Mouse (Mus musculus): ENCODE data around the gene Gm10644.
A peak's percentile ranks its signal among the peaks of the same experiment; 100 is the strongest.
"Not testable (repeated sequence)": the region's sequence is repeated elsewhere in the genome, so short reads cannot be mapped to it uniquely, and the experiment has no call there.

Gm10644 gene

DNA sequence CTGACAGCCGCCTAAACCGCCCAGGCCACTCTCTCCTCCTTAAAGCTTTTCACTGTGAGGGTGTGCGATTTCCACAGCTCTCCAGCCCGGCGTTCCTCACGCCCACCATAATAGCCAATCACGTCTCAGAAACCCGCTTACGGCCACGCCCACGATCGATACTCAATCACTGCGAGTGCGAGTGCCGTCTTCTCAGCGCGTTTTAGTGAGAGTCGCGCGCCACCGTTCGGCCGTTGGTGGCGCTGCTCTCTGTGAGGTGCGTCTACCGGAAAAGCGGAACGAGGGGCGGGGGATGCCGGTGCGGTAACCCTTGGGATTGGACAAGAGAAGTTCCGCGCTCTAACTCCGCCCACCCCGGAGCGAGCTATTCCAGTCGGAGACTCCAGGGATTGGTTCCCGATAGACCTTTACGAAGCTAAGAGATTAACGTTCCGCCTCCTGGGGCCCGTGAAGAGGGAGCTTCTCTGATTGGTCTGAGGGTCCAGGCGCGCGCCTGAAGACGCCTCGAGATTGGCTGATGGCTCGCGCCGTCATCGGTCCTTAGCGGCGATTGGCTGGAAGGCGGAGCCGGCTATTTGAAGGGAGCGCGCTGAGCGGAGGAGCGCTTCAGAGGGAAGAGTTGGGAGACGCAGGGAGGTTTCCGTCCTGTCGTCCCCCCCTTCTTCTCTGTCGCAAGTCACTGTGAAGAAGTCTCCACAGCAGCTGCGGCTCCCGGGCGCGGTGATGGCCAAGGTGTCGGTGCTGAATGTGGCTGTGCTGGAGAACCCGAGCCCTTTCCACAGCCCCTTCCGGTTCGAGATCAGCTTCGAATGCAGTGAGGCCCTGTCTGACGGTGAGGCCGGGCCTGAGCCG lies at the start of gene Gm10644, which contains the start of gene Asf1b:
TSS of gene Gm10644 (minus strand) at position 100 of the 852 bp plus-strand sequence.
TSS of gene Asf1b (plus strand) at position 402 of the 852 bp plus-strand sequence.
- DNase-seq: peak; percentile 100

DNA sequence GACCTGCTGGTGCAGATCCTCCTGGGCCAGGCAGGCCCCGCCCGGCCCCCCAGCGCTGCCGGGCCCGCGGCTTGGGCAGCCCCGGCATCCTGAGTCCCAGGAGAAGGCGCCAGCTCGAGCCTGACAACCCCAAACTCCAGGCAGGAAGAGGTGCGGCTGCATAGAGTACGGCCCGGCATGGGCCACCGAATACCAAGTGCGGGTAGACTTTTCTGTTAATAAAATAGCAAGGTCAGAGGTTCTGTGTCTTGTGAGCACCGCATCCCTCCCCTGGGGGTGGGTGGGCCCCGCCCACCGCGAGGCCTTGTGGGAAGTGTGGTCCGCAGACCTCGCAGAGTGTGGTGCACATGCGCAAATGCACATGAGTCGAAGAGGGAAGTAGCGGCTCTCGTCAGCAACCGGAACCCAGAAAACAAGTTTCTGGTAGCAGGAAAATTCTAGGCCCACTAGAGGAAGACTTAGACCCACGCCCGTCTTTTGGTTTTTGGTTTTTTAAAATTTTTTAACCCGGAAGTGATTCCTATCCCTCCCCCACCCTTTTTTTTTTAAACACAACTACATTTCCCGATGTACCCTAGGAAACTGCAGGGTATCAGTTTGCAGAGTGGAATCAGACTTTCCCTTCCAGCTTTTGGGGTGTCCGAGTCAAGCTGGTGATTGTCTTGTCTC lies 49.7 kb upstream of the Gm10644 start:
- DNase-seq: peak; percentile 97

DNA sequence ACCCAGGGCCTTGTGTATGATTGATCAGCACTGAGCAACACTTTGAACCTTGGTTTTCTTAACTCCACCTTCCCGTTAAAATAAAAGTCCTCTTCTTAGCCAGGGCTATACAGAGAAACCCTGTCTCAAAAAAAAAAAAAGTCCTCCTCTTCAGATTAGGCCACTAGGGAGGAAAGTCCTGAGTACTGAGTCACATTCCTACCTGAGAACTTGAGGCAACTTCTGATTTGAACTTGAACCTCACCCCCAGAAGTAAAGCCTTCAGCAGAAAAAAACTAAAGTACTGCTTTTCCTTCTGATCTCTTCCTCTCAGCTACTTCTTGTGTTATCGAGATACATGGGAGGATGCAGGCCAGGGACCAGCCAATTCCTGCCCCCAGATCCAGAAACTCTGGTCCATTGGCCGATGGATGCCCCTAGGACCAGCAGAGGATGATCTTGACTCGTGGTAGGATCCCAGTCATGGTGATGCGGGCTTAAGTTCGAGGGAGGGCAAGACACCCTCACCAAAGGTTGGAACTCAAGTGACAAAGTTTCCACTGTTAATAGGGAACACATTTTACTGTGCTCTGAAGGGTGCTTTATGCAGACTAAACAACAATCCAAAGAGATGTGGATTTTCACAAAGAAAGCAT lies 48.7 kb upstream of the Gm10644 start:
- DNase-seq: no peak

DNA sequence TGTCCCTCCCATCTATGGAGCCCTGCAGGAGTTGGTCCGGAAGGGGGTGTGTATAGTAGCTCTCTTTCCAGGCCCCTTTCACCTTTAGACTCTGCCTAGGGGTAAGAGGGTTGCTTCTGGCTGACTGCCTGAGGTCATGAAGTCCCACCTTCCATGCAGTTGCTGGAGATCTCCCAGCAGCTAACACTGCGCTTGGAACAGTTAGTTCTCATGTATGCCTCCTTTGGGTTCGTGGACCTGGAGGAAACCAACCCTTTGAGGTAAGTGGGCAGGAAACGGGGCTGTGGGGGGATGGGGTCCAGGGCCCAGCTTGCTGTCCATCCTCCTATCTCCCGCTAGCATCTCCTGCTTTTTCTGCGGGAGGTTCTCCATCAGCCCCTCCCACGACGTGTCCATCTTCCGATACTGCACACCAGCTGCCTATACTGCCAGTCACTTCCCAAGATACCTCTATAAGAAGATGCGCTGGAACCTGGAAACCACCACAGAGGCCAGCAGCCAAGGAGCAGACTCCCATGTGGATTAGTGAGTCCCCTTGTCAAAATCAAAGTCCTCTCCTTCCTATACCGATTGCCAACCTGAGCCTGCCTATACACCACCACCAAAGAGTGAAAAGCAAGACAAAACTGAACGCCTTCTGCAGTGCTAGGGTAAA lies 48.1 kb upstream of the Gm10644 start:
- peak; percentile 68 for DNase-seq

DNA sequence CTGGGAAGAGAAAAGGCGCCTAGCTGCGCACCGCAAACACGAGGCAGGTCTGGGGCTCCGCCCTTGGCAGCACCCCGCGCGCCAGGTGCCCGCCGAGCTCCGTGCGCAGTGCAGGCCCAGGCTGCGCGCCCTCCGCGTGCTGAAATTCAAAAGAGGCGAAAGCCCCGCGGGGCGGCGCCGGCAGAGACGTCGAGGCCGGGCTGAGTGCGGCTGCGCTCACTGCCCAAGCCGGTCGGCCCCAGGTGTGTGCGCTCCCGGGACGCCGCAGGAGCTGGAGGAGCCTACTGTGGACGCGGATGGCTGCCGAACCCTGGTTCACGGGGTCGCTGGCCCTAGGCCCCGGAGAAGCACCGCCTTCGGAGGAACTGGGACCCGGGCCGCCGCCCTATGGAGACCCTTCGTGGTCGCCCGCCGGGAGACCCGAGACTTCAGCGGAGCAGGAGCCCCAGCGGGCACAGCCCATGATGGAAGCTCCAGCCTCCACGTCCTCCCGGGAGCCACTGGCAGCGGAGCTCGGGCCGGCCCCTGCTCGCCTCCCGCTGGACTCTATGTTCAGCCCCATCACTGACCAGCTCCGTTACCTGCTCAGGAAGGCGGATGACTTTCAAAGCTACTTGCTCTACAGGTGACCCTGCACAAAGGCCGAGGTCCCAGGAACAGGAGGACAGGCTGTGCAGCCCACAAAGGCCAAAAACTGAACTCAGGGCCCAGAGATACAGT lies 46.4 kb upstream of the Gm10644 start, which contains the start of gene 1700067K01Rik:
TSS of gene 1700067K01Rik (plus strand) at position 222 of the 720 bp plus-strand sequence.
- DNase-seq: no peak

DNA sequence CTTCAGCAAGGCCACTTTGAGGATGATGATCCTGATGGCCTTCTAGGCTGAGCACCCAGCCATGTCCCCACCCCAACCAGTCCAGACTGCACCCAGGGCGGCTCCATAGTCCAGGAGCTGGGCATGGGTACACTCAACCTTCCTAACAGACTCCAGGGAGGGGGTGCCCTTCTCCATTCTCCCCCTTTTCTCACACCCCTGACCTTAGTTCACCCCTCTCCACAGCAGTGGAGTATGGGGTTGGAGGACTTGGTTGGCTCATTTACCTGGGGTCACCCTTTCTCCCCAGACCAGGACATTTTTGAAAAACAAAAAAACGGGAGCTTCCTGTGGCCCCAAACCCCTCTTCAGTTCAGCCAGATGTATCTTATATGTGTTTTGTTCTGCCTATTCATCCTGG lies 44.8 kb upstream of the Gm10644 start:
- no peak for DNase-seq

DNA sequence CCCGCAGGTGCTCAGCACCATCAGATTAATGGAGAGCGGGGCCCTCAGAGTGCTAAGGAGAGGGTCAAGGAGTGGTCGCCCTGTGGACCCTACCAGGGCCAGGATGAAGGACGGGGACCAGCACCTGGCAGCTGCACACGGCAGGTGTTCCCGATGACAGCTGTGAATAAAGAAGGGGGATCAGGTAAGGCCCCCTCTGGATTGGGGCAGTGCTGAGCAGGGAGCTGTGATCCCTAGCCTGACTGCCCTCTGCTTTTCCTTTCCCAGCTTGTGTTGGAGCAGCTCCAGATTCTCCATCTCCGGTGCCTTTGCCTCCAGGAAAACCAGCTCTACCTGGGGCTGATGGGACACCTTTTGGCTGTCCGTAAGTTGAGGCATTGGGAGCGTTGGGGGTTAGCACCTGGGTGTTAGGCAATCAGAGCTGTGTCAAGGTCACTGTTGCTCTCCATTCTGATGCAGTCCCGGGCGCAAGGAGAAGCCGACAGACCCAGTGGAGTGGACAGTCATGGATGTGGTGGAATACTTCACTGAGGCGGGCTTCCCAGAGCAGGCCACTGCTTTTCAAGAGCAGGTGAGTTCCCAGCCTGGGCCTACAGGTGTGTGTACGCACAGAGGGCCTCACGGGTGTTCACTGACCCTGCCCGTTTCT lies 44.2 kb upstream of the Gm10644 start:
- no peak for DNase-seq

DNA sequence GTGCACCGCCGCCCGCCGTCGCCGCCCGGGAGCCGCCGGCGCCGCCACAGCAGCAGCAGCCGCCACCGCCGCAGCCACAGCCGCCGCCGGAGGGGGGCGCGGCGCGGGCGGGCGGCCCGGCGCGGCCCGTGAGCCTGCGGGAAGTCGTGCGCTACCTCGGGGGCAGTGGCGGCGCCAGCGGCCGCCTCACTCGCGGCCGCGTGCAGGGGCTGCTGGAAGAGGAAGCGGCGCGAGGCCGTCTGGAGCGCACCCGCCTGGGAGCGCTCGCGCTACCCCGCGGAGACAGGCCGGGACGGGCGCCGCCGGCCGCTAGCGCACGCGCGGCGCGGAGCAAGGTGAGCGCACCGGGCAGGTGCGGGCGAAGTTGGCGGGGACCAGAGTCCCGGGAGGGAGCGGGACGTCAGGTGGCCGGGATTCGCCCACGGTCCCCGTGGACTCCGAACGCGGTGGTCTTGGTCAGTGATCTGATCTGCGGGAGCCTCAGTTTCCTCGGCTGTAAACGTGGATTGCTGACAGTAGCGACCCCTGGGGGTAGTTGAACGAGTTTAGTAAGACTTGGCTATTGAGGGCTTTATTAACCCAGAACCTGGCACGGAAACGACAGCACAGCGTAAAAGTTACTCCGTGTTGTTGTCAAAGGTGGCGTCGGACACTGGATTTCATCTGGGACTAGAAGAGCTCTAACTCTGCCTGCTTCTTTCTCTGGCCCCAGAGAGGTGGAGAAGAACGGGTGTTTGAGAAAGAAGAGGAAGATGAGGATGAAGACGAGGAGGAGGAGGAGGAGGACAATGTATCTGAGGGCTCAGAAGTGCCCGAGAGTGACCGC lies 43.4 kb upstream of the Gm10644 start:
- DNase-seq: peak; percentile 73

DNA sequence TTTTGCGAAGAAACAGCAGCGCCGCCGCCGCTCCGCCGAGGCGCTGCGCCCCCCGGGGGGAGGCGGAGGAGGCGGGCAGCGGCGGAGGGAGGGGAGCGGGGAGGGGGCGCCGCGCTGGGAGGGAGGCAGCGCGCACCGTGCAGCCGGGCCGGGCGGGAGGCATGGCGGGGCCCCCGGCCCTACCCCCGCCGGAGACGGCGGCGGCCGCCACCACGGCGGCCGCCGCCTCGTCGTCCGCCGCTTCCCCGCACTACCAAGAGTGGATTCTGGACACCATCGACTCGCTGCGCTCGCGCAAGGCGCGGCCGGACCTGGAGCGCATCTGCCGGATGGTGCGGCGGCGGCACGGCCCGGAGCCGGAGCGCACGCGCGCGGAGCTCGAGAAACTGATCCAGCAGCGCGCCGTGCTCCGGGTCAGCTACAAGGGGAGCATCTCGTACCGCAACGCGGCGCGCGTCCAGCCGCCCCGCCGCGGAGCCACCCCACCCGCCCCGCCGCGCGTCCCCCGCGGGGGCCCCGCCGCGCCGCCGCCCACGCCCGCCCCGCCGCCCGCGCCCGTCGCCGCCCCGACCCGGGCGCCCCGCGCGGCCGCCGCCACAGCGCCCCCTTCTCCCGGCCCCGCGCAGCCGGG lies 42.6 kb upstream of the Gm10644 start, which contains the start of gene Samd1:
TSS of gene Samd1 (plus strand) at position 162 of the 631 bp plus-strand sequence.
- DNase-seq: peak; percentile 75

DNA sequence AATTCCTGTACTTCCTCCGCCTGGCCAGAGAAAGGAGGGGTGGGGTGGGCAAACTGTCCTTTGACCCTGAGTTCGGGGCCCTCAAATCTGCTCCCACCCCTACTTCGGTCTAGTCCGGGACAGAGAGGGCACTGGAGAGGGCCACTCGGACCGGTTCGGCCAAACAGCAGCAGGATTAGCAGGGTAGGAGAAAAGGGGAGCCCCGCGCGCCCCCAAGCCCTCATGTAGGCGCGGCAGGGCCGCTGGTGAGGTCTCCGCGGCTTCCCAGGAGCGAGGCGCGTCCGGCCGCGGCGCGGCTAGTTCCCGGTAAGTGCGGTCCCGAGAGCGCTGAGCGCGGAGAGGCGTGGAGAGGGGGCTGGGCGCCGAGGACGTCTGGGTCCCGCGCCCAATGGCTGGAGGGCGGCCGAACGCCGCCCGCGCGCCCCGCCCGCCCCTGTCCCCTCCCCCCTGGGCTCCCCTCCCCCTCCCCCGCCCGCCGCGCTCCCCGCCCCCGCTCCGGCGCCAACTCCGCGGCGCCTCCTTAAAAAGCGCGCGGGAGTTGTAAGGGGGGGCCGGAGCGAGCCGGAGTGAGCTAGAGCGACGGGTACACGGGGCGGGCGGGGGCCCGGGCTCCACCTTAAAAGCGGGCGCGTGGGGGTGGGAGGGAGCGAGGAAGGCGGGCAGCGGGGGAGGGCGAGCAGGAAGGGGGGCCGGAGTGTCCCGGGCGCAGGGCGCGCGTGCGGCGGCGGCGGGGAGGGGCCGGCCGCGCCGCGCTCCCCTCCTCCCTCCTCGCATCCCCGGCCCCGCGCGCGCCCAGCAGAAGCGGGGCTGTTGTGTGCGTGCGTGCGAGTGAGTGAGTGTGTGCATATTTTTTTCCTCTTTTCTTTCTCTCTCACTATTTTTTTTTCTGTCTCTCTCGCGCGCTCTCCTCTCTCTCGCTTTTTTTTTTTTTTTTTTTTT lies 41.8 kb upstream of the Gm10644 start:
- peak; percentile 95 for DNase-seq

DNA sequence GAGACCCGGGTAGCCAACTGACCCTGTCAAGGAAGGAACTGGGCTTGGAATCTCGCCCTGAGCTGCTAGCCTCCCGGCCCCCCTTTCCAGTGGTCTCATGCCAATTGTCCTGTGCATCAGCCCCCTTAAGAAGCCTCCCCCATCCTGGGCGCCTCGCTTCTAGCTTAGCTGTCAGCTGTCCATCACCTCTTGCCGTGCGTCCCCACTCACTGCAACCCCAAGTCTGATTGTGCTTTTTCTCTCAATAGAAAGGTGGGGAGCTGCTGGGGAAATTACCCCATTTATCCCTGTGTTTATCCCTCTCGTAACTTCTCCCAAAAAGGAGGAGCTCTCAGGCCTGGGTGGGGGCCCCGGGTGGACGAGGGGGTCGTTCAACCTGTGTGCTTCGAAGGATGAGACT lies 41.0 kb upstream of the Gm10644 start:
- no peak for DNase-seq

DNA sequence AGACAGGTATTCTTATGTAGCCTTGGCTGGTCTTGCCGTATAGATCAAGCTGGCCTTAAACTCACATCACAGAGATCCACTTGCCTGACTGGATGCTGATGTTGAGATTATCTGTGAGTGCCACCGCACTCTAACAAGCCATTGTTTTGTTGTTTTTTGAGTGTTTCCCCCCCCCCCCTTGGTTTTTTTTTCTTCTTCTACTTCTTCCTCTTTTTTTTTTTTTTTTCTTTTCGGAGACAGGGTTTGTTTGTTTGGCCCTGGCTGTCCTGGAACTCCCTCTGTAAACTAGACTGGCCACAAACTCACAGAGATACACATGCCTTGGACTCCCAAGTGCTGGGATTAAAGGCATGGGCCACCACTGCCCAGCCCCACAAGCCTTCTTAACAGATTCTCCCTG lies 39.0 kb upstream of the Gm10644 start:
- DNase-seq: no peak

DNA sequence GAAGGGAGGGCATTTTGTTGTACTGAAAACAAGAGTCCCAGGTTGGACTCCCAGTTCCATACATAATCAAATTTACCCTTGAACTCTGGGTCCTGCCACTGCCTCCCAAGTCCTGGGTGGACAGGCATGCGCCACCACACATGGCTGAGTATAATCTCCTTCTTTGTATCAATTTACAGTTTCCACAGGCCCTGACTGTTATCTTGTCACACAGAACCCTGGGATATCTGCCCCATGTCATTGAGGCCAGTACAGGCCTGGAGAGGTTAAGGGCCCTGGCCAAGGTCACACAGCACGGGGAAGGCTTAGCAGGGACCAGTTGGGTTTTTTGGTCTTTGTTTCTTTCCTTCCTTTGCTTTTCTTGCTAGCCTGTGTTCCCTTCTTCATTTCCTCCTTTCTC lies 37.5 kb upstream of the Gm10644 start:
- DNase-seq: no peak

DNA sequence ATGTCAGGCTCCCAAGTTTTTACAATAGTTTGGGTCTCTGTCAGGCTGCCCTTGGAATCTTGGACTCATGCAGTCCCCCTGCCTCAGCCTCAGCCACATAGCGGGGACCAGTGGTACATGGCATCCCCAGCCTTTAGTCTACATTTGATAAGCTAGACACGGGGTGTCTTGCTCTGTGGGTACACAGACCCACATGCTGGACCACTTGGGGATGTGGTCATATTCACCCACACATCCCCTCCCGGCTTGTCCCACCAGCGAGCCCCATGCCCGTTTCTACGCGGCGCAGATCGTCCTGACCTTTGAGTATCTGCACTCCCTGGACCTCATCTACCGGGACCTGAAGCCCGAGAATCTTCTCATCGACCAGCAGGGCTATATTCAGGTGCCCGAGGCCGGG lies 35.2 kb upstream of the Gm10644 start:
- no peak for DNase-seq

DNA sequence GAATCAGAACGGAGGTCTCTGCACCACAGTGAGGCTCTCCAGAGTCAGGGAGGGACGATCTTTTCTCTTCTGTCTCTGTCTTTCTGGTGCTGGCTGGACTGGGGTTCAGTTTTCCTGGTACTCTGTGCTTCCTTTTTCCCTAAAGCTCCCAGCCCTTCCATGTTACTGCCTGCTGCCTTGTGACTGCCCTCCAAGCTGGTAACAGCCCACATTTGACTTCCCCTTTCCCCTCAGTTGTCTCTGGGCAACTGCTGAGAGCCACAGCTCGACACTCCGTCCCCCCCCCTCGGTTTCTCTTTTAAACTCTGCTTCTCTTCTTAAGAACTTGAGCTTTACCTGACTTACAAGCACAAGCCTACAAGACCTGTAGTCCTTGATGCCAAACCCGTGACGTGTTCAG lies 34.2 kb upstream of the Gm10644 start:
- no peak for DNase-seq

DNA sequence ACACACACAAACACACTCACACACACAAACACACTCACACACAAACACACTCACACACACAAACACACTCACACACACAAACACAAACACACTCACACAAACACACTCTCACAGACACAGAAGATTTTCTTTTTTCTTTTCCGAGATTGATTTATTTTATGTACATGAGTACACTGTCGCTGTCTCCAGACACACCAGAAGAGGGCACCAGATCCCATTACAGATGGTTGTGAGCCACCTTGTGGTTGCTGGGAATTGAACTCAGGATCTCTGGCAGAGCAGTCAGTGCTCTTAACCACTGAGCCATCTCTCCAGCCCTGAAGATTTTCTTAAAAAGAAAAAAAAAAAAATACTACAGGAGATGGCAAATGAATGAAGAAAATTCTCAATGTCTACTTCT lies 28.2 kb upstream of the Gm10644 start:
- DNase-seq: not testable (repeated sequence)

DNA sequence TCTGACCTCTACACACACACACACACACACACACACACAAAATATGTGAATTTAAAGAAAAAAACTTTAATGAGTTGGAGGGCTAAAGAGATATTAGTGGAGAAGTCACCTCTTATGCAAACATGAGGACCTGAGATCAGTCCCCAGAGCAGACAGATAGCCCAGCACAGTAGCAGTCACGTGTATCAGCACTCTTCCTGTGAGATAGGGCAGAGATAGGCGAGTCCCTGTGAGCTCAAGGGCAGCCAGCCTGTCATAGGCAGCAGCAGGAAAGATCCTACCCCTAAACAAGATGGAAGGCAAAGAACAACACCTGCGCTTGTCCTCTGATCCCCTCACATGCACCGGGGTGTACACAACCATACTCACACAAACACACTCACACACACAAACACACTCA lies 27.4 kb upstream of the Gm10644 start:
- DNase-seq: no peak

DNA sequence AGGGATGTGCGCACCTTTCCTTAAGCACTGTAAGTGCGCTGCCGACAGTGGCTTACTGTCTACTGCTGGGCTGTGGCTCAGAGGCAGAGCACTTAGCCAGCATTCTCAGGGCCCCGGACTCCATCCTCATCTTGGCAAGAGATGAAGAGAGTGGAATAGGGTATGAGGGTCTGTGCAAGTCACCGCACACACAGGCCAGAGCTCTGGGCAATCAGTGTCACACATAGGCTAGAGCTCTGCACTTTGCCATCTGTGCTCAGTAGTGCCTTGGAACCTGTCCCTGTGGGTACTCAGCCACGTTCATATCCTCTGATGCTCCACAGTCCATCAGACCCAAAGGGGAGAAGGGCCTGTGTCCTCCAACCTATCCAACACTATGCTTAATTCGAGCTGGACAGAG lies 26.5 kb upstream of the Gm10644 start:
- no peak for DNase-seq

DNA sequence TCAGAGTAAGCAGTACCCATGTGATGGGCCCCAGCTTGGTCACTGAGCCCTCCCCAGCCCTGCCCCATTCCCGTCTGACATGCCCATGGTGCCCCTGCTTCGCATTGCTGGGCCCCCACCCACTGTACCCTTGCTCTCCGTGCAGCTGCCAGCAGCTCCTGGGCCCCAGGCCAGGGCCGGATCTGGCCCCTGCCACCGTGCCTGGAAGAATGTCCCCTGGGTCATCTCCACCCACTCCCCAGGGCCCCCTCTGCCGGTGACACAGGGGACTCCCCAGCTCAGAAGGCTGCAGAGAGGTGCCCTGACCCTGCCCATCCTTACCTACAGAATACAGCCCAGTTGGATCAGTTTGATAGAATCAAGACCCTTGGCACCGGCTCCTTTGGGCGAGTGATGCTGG lies 25.8 kb upstream of the Gm10644 start:
- no peak for DNase-seq
